Mouse (Mus musculus): ENCODE measurements at regions not wholly inside any gene's neighbourhood (a gene's known extent, or its start where the extent isn't known, plus 50 kb on each side); places are given as distances from the start of the nearest gene placed in this dataset.

DNA sequence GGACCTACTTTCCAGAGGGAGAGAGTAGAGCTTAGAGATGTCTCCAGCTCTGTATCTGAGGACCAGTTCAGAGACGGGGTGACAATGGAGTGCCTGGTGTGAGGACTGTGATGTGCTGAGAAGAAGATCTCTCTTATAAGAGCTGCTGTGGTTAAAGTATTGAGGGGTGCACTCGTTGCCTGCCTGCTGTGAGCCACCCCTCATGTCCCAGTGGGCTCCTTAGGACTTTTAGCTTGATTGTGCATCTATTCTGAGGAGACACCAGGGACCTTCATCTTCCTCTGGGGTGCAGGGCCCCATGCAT is 96.9 kb downstream of the Hhipl2 start:
- H3K79me2 ChIP-seq (ENCODE audit: control insufficient read depth, insufficient read depth): no peaks in the 10 kb centered on the region
- TF ChIP-seq USF1 (IDR thresholded peaks at IDR 0.05; ENCODE audit: low read depth): no peak
- no peak for TF ChIP-seq MYOD1 (IDR thresholded peaks at IDR 0.05; ENCODE audit: control insufficient read depth, insufficient read length, low read depth)
- TF ChIP-seq CEBPB (IDR thresholded peaks at IDR 0.05; ENCODE audit: low read depth): no peak
- no peak for TF ChIP-seq MAX (IDR thresholded peaks at IDR 0.05)
- no peak for TF ChIP-seq CTCF (IDR thresholded peaks at IDR 0.05; ENCODE audit: control insufficient read depth, insufficient read depth, insufficient read length)
- TF ChIP-seq MYOG (IDR thresholded peaks at IDR 0.05; ENCODE audit: control insufficient read depth, extremely low read depth, insufficient read length): no peak
- no peak for TF ChIP-seq FOSL1 (IDR thresholded peaks at IDR 0.05; ENCODE audit: insufficient read depth, low read length, poor library complexity, severe bottlenecking)
- H3ac ChIP-seq (ENCODE audit: control insufficient read depth, insufficient read length, low read depth): no peak overlapping the region
- H3K27me3 ChIP-seq (ENCODE audit: control insufficient read depth, insufficient read depth, insufficient read length): no peaks in the 10 kb centered on the region
- no peak overlapping the region for H3K4me3 ChIP-seq (ENCODE audit: insufficient read depth, poor library complexity, severe bottlenecking)
- no peaks in the 10 kb centered on the region for H3K79me3 ChIP-seq (ENCODE audit: low read depth)
- no peaks in the 10 kb centered on the region for H3K36me3 ChIP-seq (ENCODE audit: control insufficient read depth, insufficient read depth)

DNA sequence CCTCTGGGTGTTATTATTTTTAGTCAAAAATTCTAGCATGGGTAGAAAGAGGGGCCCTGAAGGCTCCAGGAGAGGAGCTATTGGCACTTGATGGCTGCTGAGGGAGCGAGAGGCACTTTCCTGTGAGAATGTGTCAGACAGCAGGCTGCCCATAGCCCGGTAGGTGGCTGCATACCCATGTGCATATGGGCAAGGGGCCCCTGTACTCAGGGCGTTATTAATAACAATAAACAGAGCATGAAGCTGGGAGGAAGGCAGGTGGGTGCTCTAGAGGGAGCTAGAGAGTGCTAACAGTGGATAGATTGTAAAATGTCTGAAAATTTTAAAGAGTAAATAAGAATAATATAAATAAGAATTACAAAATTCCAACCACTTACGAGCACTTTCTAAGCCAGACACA is 98.2 kb downstream of the Hhipl2 start:
- Histone ChIP-seq H3K79me3 (ENCODE audit: low read depth) (no peaks in the 10 kb centered on the region), H3K4me3 (ENCODE audit: insufficient read depth, poor library complexity, severe bottlenecking) (no peak overlapping the region), H3K27me3 (ENCODE audit: control insufficient read depth, insufficient read depth, insufficient read length) (no peaks in the 10 kb centered on the region), H3K79me2 (ENCODE audit: control insufficient read depth, insufficient read depth) (no peaks in the 10 kb centered on the region), H3ac (ENCODE audit: control insufficient read depth, insufficient read length, low read depth) (no peak overlapping the region), H3K36me3 (ENCODE audit: control insufficient read depth, insufficient read depth) (no peaks in the 10 kb centered on the region)
- TF ChIP-seq CTCF (IDR thresholded peaks at IDR 0.05; ENCODE audit: control insufficient read depth, insufficient read depth, insufficient read length) (no peak), CEBPB (IDR thresholded peaks at IDR 0.05; ENCODE audit: low read depth) (no peak), USF1 (IDR thresholded peaks at IDR 0.05; ENCODE audit: low read depth) (no peak), MYOG (IDR thresholded peaks at IDR 0.05; ENCODE audit: control insufficient read depth, extremely low read depth, insufficient read length) (no peak), FOSL1 (IDR thresholded peaks at IDR 0.05; ENCODE audit: insufficient read depth, low read length, poor library complexity, severe bottlenecking) (no peak), MYOD1 (IDR thresholded peaks at IDR 0.05; ENCODE audit: control insufficient read depth, insufficient read length, low read depth) (no peak), MAX (IDR thresholded peaks at IDR 0.05) (no peak)

DNA sequence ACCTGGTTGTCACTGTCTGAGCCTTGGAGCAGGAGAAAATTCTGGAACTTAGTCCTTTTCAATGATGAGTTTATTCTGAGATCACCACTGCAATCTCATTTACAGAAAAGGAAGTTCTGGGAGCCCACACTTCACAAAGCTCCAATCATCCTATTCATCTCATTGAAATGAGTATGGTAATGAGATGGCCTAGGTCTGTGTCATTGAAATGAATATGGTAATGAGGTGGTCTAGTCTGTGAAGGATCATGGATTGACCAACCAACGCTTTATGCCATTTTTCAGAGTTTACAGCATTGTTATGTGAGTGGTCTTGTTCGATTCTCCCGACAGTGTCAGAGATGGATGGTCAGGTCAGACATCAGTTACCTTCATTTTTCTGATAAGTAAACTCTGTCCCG is 99.2 kb downstream of the Hhipl2 start:
- Histone ChIP-seq H3K4me3 (ENCODE audit: insufficient read depth, poor library complexity, severe bottlenecking) (no peak overlapping the region), H3K79me2 (ENCODE audit: control insufficient read depth, insufficient read depth) (no peaks in the 10 kb centered on the region), H3K27me3 (ENCODE audit: control insufficient read depth, insufficient read depth, insufficient read length) (no peaks in the 10 kb centered on the region), H3K79me3 (ENCODE audit: low read depth) (no peaks in the 10 kb centered on the region), H3K36me3 (ENCODE audit: control insufficient read depth, insufficient read depth) (no peaks in the 10 kb centered on the region), H3ac (ENCODE audit: control insufficient read depth, insufficient read length, low read depth) (no peak overlapping the region)
- TF ChIP-seq MYOD1 (IDR thresholded peaks at IDR 0.05; ENCODE audit: control insufficient read depth, insufficient read length, low read depth) (no peak), CEBPB (IDR thresholded peaks at IDR 0.05; ENCODE audit: low read depth) (no peak), USF1 (IDR thresholded peaks at IDR 0.05; ENCODE audit: low read depth) (no peak), FOSL1 (IDR thresholded peaks at IDR 0.05; ENCODE audit: insufficient read depth, low read length, poor library complexity, severe bottlenecking) (no peak), MYOG (IDR thresholded peaks at IDR 0.05; ENCODE audit: control insufficient read depth, extremely low read depth, insufficient read length) (no peak), CTCF (IDR thresholded peaks at IDR 0.05; ENCODE audit: control insufficient read depth, insufficient read depth, insufficient read length) (no peak), MAX (IDR thresholded peaks at IDR 0.05) (no peak)

DNA sequence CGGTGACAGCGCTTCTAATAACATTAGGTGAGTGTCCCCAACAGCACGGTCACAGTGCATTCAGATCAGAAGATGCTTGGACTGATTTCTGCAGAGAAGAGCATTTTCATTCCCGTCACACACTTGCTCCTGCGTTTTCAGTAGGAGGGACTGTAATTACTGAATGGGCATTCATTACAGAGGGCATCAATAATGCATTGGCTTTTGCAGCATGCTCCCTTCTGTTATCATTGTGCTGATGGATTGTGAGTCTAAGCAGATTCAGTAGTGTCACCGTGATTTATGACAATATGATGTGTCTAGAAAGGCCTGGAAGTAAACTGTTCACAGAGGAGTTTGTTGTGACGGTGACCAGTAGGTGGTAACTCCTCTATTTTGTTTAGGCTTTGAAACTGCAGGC is 103.6 kb downstream of the Hhipl2 start:
- H3K79me2 ChIP-seq (ENCODE audit: control insufficient read depth, insufficient read depth): no peaks in the 10 kb centered on the region
- no peaks in the 10 kb centered on the region for H3K79me3 ChIP-seq (ENCODE audit: low read depth)

DNA sequence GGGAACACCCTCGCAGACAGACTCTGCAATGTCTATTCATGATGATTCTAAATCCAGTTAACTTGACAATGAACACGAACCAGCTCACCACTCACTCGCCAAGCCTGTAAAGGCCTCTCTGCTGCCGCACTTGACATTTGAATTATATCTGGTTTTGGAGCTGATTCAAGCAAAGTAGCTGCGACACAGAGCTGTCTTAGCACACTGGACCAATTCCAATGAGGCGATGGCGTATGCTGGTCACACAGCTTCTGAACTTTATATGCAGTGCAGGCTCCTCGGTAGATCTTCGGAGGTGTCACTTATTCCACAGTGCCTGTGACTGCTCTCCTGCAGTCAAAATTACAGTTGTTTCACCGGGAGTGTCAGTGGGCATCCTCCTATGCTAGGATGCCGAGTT is 115.4 kb downstream of the Hhipl2 start:
- Histone ChIP-seq H3K4me3 (ENCODE audit: insufficient read depth, poor library complexity, severe bottlenecking) (no peak overlapping the region), H3K36me3 (ENCODE audit: control insufficient read depth, insufficient read depth) (no peaks in the 10 kb centered on the region), H3ac (ENCODE audit: control insufficient read depth, insufficient read length, low read depth) (no peak overlapping the region), H3K79me3 (ENCODE audit: low read depth) (no peaks in the 10 kb centered on the region), H3K27me3 (ENCODE audit: control insufficient read depth, insufficient read depth, insufficient read length) (no peaks in the 10 kb centered on the region), H3K79me2 (ENCODE audit: control insufficient read depth, insufficient read depth) (no peaks in the 10 kb centered on the region)
- no peak for TF ChIP-seq FOSL1 (IDR thresholded peaks at IDR 0.05; ENCODE audit: insufficient read depth, low read length, poor library complexity, severe bottlenecking)
- TF ChIP-seq CEBPB (IDR thresholded peaks at IDR 0.05; ENCODE audit: low read depth): no peak
- no peak for TF ChIP-seq MAX (IDR thresholded peaks at IDR 0.05)

More for the DNA sequence above, 103.6 kb downstream of the Hhipl2 start:
- no peak overlapping the region for H3K4me3 ChIP-seq (ENCODE audit: insufficient read depth, poor library complexity, severe bottlenecking)
- no peaks in the 10 kb centered on the region for H3K36me3 ChIP-seq (ENCODE audit: control insufficient read depth, insufficient read depth)
- no peak overlapping the region for H3ac ChIP-seq (ENCODE audit: control insufficient read depth, insufficient read length, low read depth)
- H3K27me3 ChIP-seq (ENCODE audit: control insufficient read depth, insufficient read depth, insufficient read length): no peaks in the 10 kb centered on the region
- no peak for TF ChIP-seq FOSL1 (IDR thresholded peaks at IDR 0.05; ENCODE audit: insufficient read depth, low read length, poor library complexity, severe bottlenecking)
- no peak for TF ChIP-seq MAX (IDR thresholded peaks at IDR 0.05)
- no peak for TF ChIP-seq USF1 (IDR thresholded peaks at IDR 0.05; ENCODE audit: low read depth)
- no peak for TF ChIP-seq CTCF (IDR thresholded peaks at IDR 0.05; ENCODE audit: control insufficient read depth, insufficient read depth, insufficient read length)
- no peak for TF ChIP-seq MYOD1 (IDR thresholded peaks at IDR 0.05; ENCODE audit: control insufficient read depth, insufficient read length, low read depth)
- no peak for TF ChIP-seq CEBPB (IDR thresholded peaks at IDR 0.05; ENCODE audit: low read depth)
- TF ChIP-seq MYOG (IDR thresholded peaks at IDR 0.05; ENCODE audit: control insufficient read depth, extremely low read depth, insufficient read length): no peak

DNA sequence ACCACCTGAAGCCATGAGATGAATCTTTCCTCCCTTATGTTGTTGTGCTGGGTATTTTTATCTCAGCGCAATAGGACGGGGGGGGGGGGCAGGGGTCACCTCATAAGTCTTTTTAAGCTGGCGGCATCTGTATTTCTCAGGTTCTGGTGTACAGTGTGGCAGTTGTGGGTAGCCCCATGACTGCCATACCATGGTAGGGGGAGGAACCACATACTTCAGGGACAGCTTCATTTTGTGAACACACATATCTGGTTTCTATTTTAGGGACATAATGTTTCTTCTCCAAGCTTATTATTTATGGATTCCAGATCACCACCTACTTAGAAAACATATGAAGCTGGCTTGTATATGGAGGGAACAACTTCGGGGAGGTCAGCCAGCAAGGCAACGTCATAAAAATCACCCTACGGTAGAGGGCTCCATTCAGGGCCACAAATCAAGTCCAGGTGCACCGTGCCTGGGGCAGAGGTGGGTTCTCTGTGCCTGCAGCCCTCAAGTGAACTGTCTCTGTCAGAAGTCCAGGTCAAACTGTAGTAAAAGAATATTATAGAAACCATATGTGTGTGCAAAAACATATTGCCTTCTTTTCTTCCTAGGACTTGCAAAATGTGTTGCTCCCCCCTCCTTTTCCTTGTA is 130.9 kb downstream of the Hhipl2 start:
- Histone ChIP-seq H3ac (ENCODE audit: control insufficient read depth, insufficient read length, low read depth) (no peak overlapping the region), H3K79me3 (ENCODE audit: low read depth) (no peaks in the 10 kb centered on the region), H3K36me3 (ENCODE audit: control insufficient read depth, insufficient read depth) (no peaks in the 10 kb centered on the region), H3K27me3 (ENCODE audit: control insufficient read depth, insufficient read depth, insufficient read length) (no peaks in the 10 kb centered on the region), H3K79me2 (ENCODE audit: control insufficient read depth, insufficient read depth) (no peaks in the 10 kb centered on the region), H3K4me3 (ENCODE audit: insufficient read depth, poor library complexity, severe bottlenecking) (no peak overlapping the region)
- TF ChIP-seq MYOG (IDR thresholded peaks at IDR 0.05; ENCODE audit: control insufficient read depth, extremely low read depth, insufficient read length) (no peak), CTCF (IDR thresholded peaks at IDR 0.05; ENCODE audit: control insufficient read depth, insufficient read depth, insufficient read length) (no peak), MAX (IDR thresholded peaks at IDR 0.05) (no peak), MYOD1 (IDR thresholded peaks at IDR 0.05; ENCODE audit: control insufficient read depth, insufficient read length, low read depth) (no peak), USF1 (IDR thresholded peaks at IDR 0.05; ENCODE audit: low read depth) (no peak), FOSL1 (IDR thresholded peaks at IDR 0.05; ENCODE audit: insufficient read depth, low read length, poor library complexity, severe bottlenecking) (no peak), CEBPB (IDR thresholded peaks at IDR 0.05; ENCODE audit: low read depth) (no peak)
